Mouse (Mus musculus): ENCODE data around the gene Cep112. TPM values are rescaled to one million over a fixed set of nuclear protein-coding genes. Genes with fewer than 3 reads are reported as not detected.
"Not testable (repeated sequence)": the region's sequence is repeated elsewhere in the genome, so short reads cannot be mapped to it uniquely, and the experiment has no call there.

Gene Cep112
- polyA plus RNA-seq, 1 experiment = 7.4 TPM

- DNase-seq (ENCODE audit: extremely low spot score in 1 of 2, low spot score in 1 of 2) = no peak
These were observed 433.9 kb downstream of the Cep112 start for GRCm38 (mm10) chr11:108858846-108859245.

- no peak for DNase-seq (ENCODE audit: extremely low spot score in 1 of 2, low spot score in 1 of 2)
These were observed 437.4 kb downstream of the Cep112 start for GRCm38 (mm10) chr11:108862360-108862759.

GRCm38 (mm10) chr11:108865746-108866145 lies 440.8 kb downstream of the Cep112 start:
- DNase-seq (ENCODE audit: extremely low spot score in 1 of 2, low spot score in 1 of 2) = no peak

- no peak for DNase-seq (ENCODE audit: extremely low spot score in 1 of 2, low spot score in 1 of 2)
These were observed 442.5 kb downstream of the Cep112 start for GRCm38 (mm10) chr11:108867538-108867937.

- DNase-seq (ENCODE audit: extremely low spot score in 1 of 2, low spot score in 1 of 2) = not testable (repeated sequence)
These were observed 446.3 kb downstream of the Cep112 start for GRCm38 (mm10) chr11:108871284-108871683.

GRCm38 (mm10) chr11:108871748-108872147 lies 446.8 kb downstream of the Cep112 start:
- no peak for DNase-seq (ENCODE audit: extremely low spot score in 1 of 2, low spot score in 1 of 2)

GRCm38 (mm10) chr11:108876633-108877205 lies 451.7 kb downstream of the Cep112 start:
- DNase-seq (ENCODE audit: extremely low spot score in 1 of 2, low spot score in 1 of 2) = no peak

GRCm38 (mm10) chr11:108877520-108877919 lies 452.5 kb downstream of the Cep112 start:
- DNase-seq (ENCODE audit: extremely low spot score in 1 of 2, low spot score in 1 of 2) = no peak

- no peak for DNase-seq (ENCODE audit: extremely low spot score in 1 of 2, low spot score in 1 of 2)
These were observed 455.6 kb downstream of the Cep112 start for GRCm38 (mm10) chr11:108880546-108880945.

DNA sequence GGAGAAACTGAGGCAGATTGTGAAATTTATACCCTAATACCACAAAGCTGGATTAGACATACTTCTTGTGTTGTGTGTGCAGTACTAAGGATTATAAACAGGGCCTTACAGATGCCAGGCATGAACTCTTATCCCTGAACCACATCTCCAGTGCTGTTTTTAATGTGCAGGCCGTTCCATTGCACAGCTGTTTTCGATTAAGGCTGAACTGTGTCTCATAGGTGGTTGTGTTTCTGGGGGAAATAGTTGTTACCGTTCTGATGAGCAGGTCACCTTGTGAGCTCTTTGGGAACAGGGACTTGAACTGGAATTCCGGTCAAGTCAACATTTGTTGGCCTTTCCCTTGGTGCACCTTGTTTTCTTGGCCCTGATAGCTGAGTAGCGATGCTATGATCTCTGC lies 456.7 kb downstream of the Cep112 start:
- no peak for DNase-seq (ENCODE audit: extremely low spot score in 1 of 2, low spot score in 1 of 2)

GRCm38 (mm10) chr11:108885276-108885896 lies 460.4 kb downstream of the Cep112 start:
- no peak for DNase-seq (ENCODE audit: extremely low spot score in 1 of 2, low spot score in 1 of 2)

- no peak for DNase-seq (ENCODE audit: extremely low spot score in 1 of 2, low spot score in 1 of 2)
These were observed 461.1 kb downstream of the Cep112 start for GRCm38 (mm10) chr11:108886060-108886459.

DNA sequence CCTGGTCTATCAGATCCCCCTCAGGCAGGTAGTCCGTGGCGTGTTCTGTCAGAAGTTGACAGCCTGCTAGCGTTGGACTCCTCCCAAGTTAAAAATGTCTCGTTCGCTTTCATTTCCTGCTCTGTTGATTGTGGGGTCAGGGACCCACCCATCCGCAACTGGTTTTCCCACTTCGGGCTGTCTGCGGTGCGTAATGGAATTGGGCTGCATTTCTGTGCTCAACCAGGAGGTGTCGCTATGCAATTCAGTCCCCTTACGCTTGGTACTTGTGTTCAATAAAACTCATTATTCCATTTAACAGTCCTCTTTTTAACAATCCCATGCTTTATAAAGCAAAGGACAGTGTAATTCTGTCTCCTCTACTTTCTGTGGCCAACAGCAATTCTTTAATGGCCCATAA lies 464.1 kb downstream of the Cep112 start:
- DNase-seq (ENCODE audit: extremely low spot score in 1 of 2, low spot score in 1 of 2) = peak in 1 of 2 experiments; percentile 28

DNA sequence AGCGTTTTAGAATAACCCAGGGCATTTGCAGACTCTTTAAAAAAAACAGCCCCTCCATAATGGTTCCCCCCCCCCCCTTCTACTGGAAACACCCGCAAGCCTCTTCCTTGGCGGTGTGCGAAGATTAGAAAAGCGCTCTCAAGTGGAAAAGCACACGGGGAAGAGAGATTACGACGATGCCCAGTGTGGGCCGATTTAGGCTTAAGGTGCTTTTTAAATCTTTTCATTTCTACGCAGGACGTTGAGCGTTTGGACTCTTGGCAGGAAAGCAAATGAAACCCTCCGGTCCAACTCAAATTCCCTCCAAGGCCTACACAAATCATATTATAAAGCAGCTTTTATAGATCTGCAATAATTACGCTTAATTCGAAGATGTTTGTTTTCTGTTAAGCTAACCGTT lies 465.6 kb downstream of the Cep112 start:
- DNase-seq (ENCODE audit: extremely low spot score in 1 of 2, low spot score in 1 of 2) = no peak

GRCm38 (mm10) chr11:108891111-108891870 lies 466.3 kb downstream of the Cep112 start:
- peak in 1 of 2 experiments; percentile 9 for DNase-seq (ENCODE audit: extremely low spot score in 1 of 2, low spot score in 1 of 2)

DNA sequence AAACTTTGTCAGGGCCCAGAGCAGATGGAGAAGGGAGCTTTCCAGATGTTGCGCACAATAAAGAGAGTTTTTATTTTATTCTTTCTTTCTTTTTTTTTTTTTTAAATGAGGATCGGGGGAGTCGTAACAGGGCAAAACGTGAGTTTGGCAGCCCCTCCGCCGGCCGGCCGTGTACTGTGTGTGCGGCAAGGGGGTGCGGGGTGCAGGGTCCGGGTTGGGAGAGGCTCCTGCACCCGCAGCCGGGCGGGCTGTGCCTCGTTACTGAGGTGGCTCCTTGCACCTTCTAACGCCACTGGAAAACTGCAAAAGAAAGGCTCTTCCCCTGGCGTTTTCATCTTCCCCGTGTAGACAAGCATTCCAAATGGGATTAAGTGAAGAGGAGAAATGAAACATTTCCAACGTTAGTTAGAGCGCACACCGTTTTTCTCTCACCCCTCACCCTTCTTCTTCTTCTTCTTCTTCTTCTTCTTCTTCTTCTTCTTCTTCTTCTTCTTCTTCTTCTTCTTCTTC lies 466.9 kb downstream of the Cep112 start:
- no peak for DNase-seq (ENCODE audit: extremely low spot score in 1 of 2, low spot score in 1 of 2)

- DNase-seq (ENCODE audit: extremely low spot score in 1 of 2, low spot score in 1 of 2) = peak in 1 of 2 experiments; percentile 22
These were observed 467.4 kb downstream of the Cep112 start for GRCm38 (mm10) chr11:108892406-108892805.

DNA sequence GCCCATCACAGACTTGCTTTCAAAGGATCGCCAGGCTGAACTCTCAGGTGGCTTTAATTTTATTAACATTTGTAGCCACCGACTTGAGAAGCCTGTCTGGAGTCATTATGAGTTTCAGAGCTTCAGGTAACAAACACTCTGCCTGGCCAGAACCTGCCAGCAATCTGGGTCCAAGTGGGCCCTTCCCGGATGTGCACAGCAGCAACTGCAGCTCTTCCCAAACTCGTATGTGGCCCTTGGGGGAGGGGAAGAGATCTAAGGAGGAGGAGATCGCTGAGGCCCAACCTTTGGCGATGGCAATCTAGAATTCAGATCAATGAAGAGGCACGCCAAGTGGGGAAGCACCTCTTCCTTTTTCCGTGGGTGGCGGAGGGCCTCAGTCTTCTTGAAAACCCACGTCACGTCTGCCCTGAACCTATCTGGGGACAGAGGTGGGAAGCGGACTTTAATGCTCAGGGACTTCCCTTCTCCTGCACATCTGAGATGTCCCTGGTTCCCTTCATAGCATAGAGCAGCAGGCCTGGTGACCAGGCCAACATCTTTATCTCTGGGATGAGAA lies 468.3 kb downstream of the Cep112 start:
- no peak for DNase-seq (ENCODE audit: extremely low spot score in 1 of 2, low spot score in 1 of 2)

- no peak for DNase-seq (ENCODE audit: extremely low spot score in 1 of 2, low spot score in 1 of 2)
These were observed 469.0 kb downstream of the Cep112 start for GRCm38 (mm10) chr11:108893855-108894510.

GRCm38 (mm10) chr11:108897034-108897433 lies 472.0 kb downstream of the Cep112 start:
- no peak for DNase-seq (ENCODE audit: extremely low spot score in 1 of 2, low spot score in 1 of 2)

GRCm38 (mm10) chr11:108898063-108898462 lies 473.1 kb downstream of the Cep112 start:
- DNase-seq (ENCODE audit: extremely low spot score in 1 of 2, low spot score in 1 of 2) = no peak

Measured in frontal cortex, adult 2 months (tissue).